Mouse (Mus musculus): ENCODE results near the gene Gm5294. TPM values are rescaled to one million over a fixed set of nuclear protein-coding genes. Genes with fewer than 3 reads are reported as not detected.

The Gm5294 gene
- total RNA-seq, 1 experiment from 2014 or later, result not detected

GRCm38 (mm10) chr5:138843168-138843824, 23.4 kb downstream of the Gm5294 start:
- ATAC-seq (replicated peaks; ENCODE audit: insufficient number of reproducible peaks, low FRiP score, low TSS enrichment, poor library complexity, severe bottlenecking), result no peak

DNA sequence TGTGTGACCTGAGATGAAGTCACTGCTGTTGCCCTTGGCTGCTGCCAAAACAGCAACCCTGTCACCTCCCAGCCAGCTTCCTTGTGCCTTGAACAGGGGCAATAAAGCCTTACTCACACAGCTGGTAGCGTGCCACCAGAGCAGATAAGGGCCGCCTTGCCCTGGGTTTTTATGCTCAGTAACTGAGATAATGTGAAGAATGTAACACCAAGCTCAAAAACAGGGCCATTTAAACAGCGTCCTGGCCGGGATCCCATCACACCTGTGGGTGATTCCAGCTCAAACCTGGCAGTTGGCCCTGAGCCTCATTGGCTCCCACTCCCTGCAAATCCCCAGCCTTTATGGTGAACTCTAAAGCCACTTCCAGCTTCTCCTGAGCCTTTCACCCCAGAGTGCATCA, 26.6 kb downstream of the Gm5294 start:
- no peak for ATAC-seq (replicated peaks; ENCODE audit: insufficient number of reproducible peaks, low FRiP score, low TSS enrichment, poor library complexity, severe bottlenecking)

DNA sequence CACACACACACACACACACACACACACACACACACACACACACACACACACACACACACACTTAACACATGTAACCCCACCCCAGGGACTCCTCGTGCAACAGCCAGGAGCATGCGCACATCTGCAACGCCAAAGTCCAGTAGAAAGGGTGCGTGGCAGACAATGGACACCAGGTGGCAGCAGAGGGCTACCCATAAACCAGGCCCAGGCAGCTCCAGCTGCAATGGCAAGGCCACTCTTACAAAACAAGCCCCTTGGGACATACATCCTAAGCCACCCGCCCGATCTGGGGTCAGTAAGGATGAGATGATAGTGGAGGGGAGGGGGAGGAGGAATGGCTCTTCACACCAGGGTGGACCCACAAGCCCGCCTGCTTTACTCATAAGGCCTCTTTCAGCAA, 28.2 kb downstream of the Gm5294 start:
- ATAC-seq (replicated peaks; ENCODE audit: insufficient number of reproducible peaks, low FRiP score, low TSS enrichment, poor library complexity, severe bottlenecking), result peak; percentile 93

DNA sequence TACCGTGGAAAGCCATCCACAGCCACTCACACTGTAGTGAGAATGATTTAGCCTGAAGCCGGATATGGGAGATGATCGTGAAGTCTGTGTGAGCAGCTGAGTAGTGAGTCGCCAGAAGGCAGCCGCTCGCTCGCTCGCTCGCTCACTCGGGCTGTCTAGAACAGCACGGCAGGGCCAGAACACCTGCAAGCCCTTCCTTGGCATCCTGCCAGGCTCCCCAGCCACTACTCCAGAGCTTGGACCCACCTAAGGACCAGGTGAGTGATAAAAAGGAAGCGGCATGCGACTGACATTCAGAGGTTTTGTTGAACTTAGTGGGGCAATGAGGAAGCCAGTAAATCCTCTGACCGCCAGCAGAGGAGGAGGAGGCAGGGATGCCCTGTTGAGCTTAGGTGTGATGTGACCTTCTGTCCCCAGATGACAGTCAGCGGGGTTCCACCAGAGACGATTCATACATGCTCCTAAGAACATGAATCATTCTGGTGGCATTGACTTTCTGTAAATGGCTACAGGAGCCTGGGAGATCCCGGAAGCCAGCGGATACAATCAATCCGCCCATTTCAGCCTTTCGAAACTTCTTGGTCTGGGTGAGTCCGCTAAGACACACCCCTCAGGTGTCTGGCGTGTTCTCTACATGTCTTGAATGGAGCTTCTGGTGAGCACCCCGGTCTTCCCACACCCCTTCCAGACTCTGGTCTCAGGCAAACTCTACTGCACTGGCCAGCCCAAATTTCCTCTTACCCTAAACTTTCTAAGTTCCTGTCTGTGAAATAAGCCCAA, 30.0 kb downstream of the Gm5294 start:
- ATAC-seq (replicated peaks; ENCODE audit: insufficient number of reproducible peaks, low FRiP score, low TSS enrichment, poor library complexity, severe bottlenecking), result no peak

DNA sequence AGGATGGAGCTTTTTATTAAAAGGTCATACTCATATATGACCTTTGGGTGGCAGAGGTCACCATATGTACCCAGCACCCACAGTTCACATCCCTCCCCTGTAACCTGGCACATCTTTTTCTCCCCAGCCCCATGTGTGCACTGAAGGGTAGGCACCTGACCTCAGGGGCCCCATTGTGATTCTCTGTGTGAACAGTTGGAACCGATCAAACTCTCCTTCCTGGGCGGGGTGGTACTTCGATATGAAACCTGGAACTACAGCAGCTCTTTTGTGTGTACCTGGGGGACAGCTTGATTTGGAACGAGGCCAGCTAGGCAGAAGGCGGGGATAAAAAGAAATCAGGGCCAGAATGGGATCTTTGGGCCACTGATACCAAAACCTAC, 30.6 kb downstream of the Gm5294 start:
- no peak for ATAC-seq (replicated peaks; ENCODE audit: insufficient number of reproducible peaks, low FRiP score, low TSS enrichment, poor library complexity, severe bottlenecking)

- no peak for ATAC-seq (replicated peaks; ENCODE audit: insufficient number of reproducible peaks, low FRiP score, low TSS enrichment, poor library complexity, severe bottlenecking)
Measured at GRCm38 (mm10) chr5:138851296-138851780, 31.5 kb downstream of the Gm5294 start.

DNA sequence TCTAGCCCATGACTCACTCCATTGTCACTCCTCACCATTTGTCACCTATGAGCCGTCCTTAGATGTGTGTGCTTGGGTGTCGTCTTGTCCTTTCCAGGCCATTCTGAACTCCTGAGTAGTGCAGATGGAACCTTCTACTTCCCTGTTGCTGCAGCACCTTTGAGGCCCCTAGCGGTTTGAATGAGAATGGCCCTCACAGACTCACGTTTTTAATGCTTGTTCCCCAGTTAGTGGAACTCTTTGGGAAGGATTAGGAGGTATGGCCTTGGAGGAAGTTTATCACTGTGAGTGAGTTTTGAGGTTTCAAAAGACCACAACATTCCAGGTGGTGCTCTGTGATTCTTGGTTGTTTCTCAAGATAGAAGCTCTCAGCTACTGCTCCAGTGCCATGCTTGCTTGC, 32.3 kb downstream of the Gm5294 start:
- ATAC-seq (replicated peaks; ENCODE audit: insufficient number of reproducible peaks, low FRiP score, low TSS enrichment, poor library complexity, severe bottlenecking), result no peak

DNA sequence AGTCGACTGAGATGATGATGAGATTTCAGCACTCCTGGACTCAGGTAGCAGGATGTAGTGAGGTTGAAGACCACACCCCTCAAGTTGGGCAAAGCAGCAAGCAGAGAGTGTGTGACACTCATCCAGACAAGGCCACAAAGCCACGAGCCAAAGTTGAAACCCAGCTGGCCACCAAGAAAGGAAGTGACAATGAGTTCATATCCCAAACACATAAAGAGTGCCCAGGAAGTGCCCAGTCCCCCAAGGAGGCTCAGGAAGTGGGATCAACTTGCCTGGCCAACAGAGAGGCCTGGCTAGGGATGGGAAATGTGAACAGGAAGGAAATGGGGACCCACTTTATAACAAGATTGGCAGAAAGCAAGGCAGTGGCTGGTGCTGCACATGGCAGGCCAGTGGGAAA, 33.5 kb downstream of the Gm5294 start:
- no peak for ATAC-seq (replicated peaks; ENCODE audit: insufficient number of reproducible peaks, low FRiP score, low TSS enrichment, poor library complexity, severe bottlenecking)

- ATAC-seq (replicated peaks; ENCODE audit: insufficient number of reproducible peaks, low FRiP score, low TSS enrichment, poor library complexity, severe bottlenecking), result no peak
Measured at GRCm38 (mm10) chr5:138857010-138857617, 37.2 kb downstream of the Gm5294 start.

- ATAC-seq (replicated peaks; ENCODE audit: insufficient number of reproducible peaks, low FRiP score, low TSS enrichment, poor library complexity, severe bottlenecking), result no peak
Measured at GRCm38 (mm10) chr5:138857811-138858251, 38.0 kb downstream of the Gm5294 start.

DNA sequence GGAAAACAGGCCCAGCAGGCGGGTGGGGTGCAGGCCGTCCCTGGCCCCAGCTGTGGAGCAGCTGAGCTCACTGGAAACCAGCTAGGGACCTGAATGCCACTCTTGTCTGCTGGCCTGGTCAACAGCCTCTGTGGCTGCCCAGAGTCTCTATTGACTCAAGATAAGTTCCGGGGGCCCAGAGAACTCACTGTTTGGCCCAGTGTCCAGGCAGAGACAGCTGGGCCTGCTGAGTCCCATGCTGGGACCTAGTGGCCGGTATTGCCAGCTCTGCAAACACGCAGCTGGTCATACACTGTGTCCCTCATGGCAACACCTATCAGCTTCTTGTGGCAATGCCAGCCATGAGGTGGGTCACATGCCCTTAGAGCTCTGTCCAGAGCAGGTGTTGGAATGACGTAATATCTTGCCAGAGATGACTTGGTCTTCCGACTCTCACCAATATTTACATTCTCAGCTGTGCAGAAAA, 43.8 kb downstream of the Gm5294 start:
- no peak for ATAC-seq (replicated peaks; ENCODE audit: insufficient number of reproducible peaks, low FRiP score, low TSS enrichment, poor library complexity, severe bottlenecking)

DNA sequence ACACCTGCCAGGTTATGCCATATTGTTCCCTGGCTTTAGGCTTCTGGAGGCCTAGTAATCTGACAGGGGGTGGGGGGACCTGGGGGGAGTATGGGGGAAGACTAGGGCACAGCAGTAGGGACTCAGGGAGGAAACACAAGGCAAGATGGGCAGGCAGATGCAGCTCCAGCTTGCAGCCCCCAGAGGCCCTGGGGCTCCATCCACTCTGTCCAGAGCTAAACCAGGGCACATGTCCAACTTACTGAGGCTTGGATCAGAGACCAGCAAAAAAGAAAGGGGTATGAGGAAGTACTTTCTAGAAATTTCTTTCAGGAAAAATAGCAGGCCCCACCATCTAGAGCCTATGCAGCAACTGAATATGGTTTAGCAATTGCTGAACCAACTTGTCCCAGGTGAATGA, 44.3 kb downstream of the Gm5294 start:
- no peak for ATAC-seq (replicated peaks; ENCODE audit: insufficient number of reproducible peaks, low FRiP score, low TSS enrichment, poor library complexity, severe bottlenecking)

DNA sequence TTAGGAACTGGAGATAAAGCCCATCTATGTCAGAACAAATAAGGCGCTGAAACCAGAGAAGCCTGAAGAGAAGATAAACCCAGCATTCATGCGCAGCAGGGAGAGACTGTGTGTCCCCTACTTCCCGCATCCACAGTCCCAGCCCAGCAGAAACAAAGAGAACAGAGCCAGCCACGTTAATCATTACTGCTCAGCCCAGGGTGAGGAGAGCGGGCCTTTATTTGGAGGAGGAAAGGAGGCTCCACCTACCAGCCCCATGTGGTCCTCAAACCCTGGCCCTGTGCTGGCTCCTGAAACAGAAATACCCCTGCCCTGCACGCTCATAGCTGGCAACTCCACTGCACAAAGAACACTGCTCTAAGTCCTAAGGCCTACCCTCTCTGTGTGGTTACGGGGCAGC, 45.0 kb downstream of the Gm5294 start:
- no peak for ATAC-seq (replicated peaks; ENCODE audit: insufficient number of reproducible peaks, low FRiP score, low TSS enrichment, poor library complexity, severe bottlenecking)

GRCm38 (mm10) chr5:138865637-138866036, 45.8 kb downstream of the Gm5294 start:
- ATAC-seq (replicated peaks; ENCODE audit: insufficient number of reproducible peaks, low FRiP score, low TSS enrichment, poor library complexity, severe bottlenecking), result no peak

Other genes starting within 250 kb of the Gm5294 start
- 53.7 to 70.6 TPM (median 65.0 TPM) in 3 replicates for gene Zfp68, start 200.3 kb upstream of the Gm5294 start, total RNA-seq (2017)
- gene A430033K04Rik, start 197.2 kb upstream of the Gm5294 start, total RNA-seq (2017), result 4.2 to 13.7 TPM (median 7.4 TPM) in 3 replicates
- gene Fam20c, start 65.6 kb upstream of the Gm5294 start, total RNA-seq (2017), result 6.6 to 31.5 TPM (median 17.6 TPM) in 3 replicates
- gene Pdgfa, start 177.3 kb downstream of the Gm5294 start, total RNA-seq (2017), result 1.1 to 1.7 TPM in 2 of 3 replicates, not detected in the other

Data from monocyte, adult 5-6 weeks (primary cell).